Mouse (Mus musculus) neural tube, embryonic 11.5 days (tissue): ENCODE data around the gene Izumo2. TPM values are rescaled to one million over a fixed set of nuclear protein-coding genes. Genes with fewer than 3 reads are reported as not detected.

ENCODE experiments used
- ATAC-seq: fragments of 200-750 bp; cut with Nextera tagmentation; 2 replicates; pipeline ENCODE4 v1.8.0; 2017; ENCODE audit warnings: moderate number of reproducible peaks, mild to moderate bottlenecking, moderate TSS enrichment, moderate library complexity; ENCODE audit not compliant: insufficient read depth, low FRiP score, low TSS enrichment
- DNase-seq: peaks from one replicate; pipeline ENCODE4 v3.0.0-alpha.2; 2015; ENCODE audit warnings: low spot score
- H3K27ac ChIP-seq: fragments of 300-500 bp; sonication (generic); 2 replicates; pipeline ENCODE4 v1.5.1; 2014; ENCODE audit warnings: low read depth, mild to moderate bottlenecking, low read length
- H3K27me3 ChIP-seq: fragments of 300-500 bp; sonication (generic); 2 replicates; pipeline ENCODE4 v1.6.1; 2014; ENCODE audit warnings: mild to moderate bottlenecking, low read length, mixed read lengths; ENCODE audit not compliant: control insufficient read depth, insufficient read depth
- H3K36me3 ChIP-seq: fragments of 300-500 bp; sonication (generic); 2 replicates; pipeline ENCODE4 v1.6.1; 2014; ENCODE audit warnings: mild to moderate bottlenecking, low read length, moderate library complexity, mixed read lengths; ENCODE audit not compliant: control insufficient read depth, insufficient read depth
- H3K4me1 ChIP-seq: fragments of 300-500 bp; sonication (generic); 2 replicates; pipeline ENCODE4 v1.6.1; 2014; ENCODE audit warnings: low read length, mixed read lengths; ENCODE audit not compliant: control insufficient read depth, insufficient read depth
- H3K4me2 ChIP-seq: fragments of 300-500 bp; sonication (generic); 2 replicates; pipeline ENCODE4 v1.6.1; 2014; ENCODE audit warnings: low read depth, mild to moderate bottlenecking, moderate library complexity
- H3K4me3 ChIP-seq: fragments of 300-500 bp; sonication (generic); 2 replicates; pipeline ENCODE4 v1.5.1; 2014; ENCODE audit warnings: low read depth, low read length
- H3K9ac ChIP-seq: fragments of 300-500 bp; sonication (generic); 2 replicates; pipeline ENCODE4 v1.6.1; 2014; ENCODE audit warnings: mild to moderate bottlenecking, low read length
- H3K9me3 ChIP-seq: fragments of 300-500 bp; sonication (generic); 2 replicates; pipeline ENCODE4 v1.6.1; 2016; ENCODE audit warnings: low read length; ENCODE audit not compliant: control insufficient read depth
- WGBS: fragments of 180-500 bp; shearing (Covaris S2); extraction: QIAGEN DNeasy Blood & Tissue Kit; methylation state at CpG from one replicate; pipeline ENCODE4 v1.1.7; 2014; 5-methylcytosine and 5-hydroxymethylcytosine counted together
- polyA plus RNA-seq: library from polyadenylated mRNA; unstranded; fragments of >200 nt; fragmentation: Nextera tagmentation; extraction: Ambion mirVana; gene quantifications from 2 replicates; pipeline ENCODE4 v1.2.1, GENCODE M21; 2014

Gene Izumo2
- polyA plus RNA-seq, 1 experiment from 2014 or later: not detected

- Histone ChIP-seq H3K4me2 (no peak overlapping the region), H3K27ac (no peak overlapping the region), H3K9me3 (no peaks in the 10 kb centered on the region), H3K4me1 (no peaks in the 10 kb centered on the region), H3K9ac (no peak overlapping the region), H3K36me3 (peaks cover 14% of the 10 kb centered on the region), H3K27me3 (no peaks in the 10 kb centered on the region), H3K4me3 (no peak overlapping the region)
- no peak for ATAC-seq
- no peak for DNase-seq
These were observed 51.8 kb downstream of the Izumo2 start for GRCm38 (mm10) chr7:44760366-44760765.

GRCm38 (mm10) chr7:44768129-44768528 lies 59.6 kb downstream of the Izumo2 start:
- H3K9me3 ChIP-seq: no peaks in the 10 kb centered on the region
- H3K9ac ChIP-seq: no peak overlapping the region
- H3K4me1 ChIP-seq: no peaks in the 10 kb centered on the region
- H3K4me2 ChIP-seq: no peak overlapping the region
- 84% methylated on average over 5 of the region's 5 CpGs for WGBS
- DNase-seq: no peak
- H3K36me3 ChIP-seq: peaks cover 16% of the 10 kb centered on the region
- H3K4me3 ChIP-seq: no peak overlapping the region
- no peak overlapping the region for H3K27ac ChIP-seq
- no peak for ATAC-seq
- no peaks in the 10 kb centered on the region for H3K27me3 ChIP-seq

Other genes starting within 250 kb of the Izumo2 start
- 1.2 and 1.6 TPM in 2 replicates for gene Aspdh, start 243.4 kb upstream of the Izumo2 start, polyA plus RNA-seq
- 60.0 and 66.2 TPM in 2 replicates for gene Josd2, start 240.8 kb upstream of the Izumo2 start, polyA plus RNA-seq
- gene Emc10, start 212.2 kb upstream of the Izumo2 start, polyA plus RNA-seq: 104 and 110 TPM in 2 replicates
- 12.3 and 13.3 TPM in 2 replicates for gene Fam71e1, start 212.2 kb upstream of the Izumo2 start, polyA plus RNA-seq
- 0.07 TPM in 1 of 2 replicates, not detected in the other for gene Mybpc2, start 184.1 kb upstream of the Izumo2 start, polyA plus RNA-seq
- gene Spib, start 176.7 kb upstream of the Izumo2 start, polyA plus RNA-seq: not detected in 2 replicates
- gene Pold1, start 159.9 kb upstream of the Izumo2 start, polyA plus RNA-seq: 62.3 and 64.8 TPM in 2 replicates
- gene Nr1h2, start 154.8 kb upstream of the Izumo2 start, polyA plus RNA-seq: 68.1 and 71.9 TPM in 2 replicates
- 0.42 and 0.49 TPM in 2 replicates for gene Napsa, start 136.4 kb upstream of the Izumo2 start, polyA plus RNA-seq
- gene Kcnc3, start 118.1 kb upstream of the Izumo2 start, polyA plus RNA-seq: 0.92 and 1.7 TPM in 2 replicates
- 2.2 and 2.5 TPM in 2 replicates for gene Myh14, start 37.9 kb upstream of the Izumo2 start, polyA plus RNA-seq
- 37.5 and 41.2 TPM in 2 replicates for gene Vrk3, start 39.7 kb downstream of the Izumo2 start, polyA plus RNA-seq
- gene Zfp473, start 42.3 kb downstream of the Izumo2 start, polyA plus RNA-seq: 2.9 and 3.2 TPM in 2 replicates
- gene Nup62, start 107.3 kb downstream of the Izumo2 start, polyA plus RNA-seq: 64.2 and 68.3 TPM in 2 replicates
- gene Il4i1, start 107.6 kb downstream of the Izumo2 start, polyA plus RNA-seq: 0.65 and 1.1 TPM in 2 replicates
- gene Atf5, start 107.9 kb downstream of the Izumo2 start, polyA plus RNA-seq: 2.1 and 3.1 TPM in 2 replicates
- 37.2 and 49.3 TPM in 2 replicates for gene Akt1s1, start 140.2 kb downstream of the Izumo2 start, polyA plus RNA-seq
- gene Tbc1d17, start 140.3 kb downstream of the Izumo2 start, polyA plus RNA-seq: 69.3 and 93.0 TPM in 2 replicates
- 30.2 and 30.6 TPM in 2 replicates for gene Pnkp, start 148.4 kb downstream of the Izumo2 start, polyA plus RNA-seq
- 418 and 419 TPM in 2 replicates for gene Ptov1, start 161.0 kb downstream of the Izumo2 start, polyA plus RNA-seq
- 87.7 and 93.1 TPM in 2 replicates for gene Med25, start 184.0 kb downstream of the Izumo2 start, polyA plus RNA-seq
- gene Fuz, start 187.3 kb downstream of the Izumo2 start, polyA plus RNA-seq: 18.7 and 20.0 TPM in 2 replicates
- gene Ap2a1, start 220.8 kb downstream of the Izumo2 start, polyA plus RNA-seq: 92.5 and 95.0 TPM in 2 replicates
- gene Tsks, start 234.5 kb downstream of the Izumo2 start, polyA plus RNA-seq: 0.27 TPM in 1 of 2 replicates, not detected in the other